30 mouse cellular contexts compared by ENCODE assay signal in the genomic region with DNA sequence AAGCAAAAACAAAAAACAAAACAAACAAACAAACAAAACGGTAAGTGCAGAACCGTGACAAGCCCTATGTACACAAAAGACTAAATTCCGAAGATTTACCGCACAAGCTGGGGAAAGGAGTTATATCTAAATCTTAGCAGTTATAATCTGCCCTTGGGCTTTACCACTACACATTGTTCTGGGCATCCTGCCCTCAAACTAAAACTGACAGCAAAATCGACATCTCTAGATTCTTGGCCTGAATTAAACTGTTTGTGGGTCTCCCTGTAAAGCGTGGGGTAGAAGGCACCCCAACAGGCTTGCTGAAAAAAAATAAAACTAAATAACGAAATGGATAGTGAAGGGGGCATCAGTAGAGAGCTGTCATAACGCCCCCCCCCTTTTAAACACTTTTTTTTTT. TPM values are rescaled to one million over a fixed set of nuclear protein-coding genes. Genes with fewer than 3 reads are reported as not detected.
A peak's percentile ranks its signal among the peaks of the same experiment; 100 is the strongest.
DNase-seq lines count a peak whose midpoint lies in the region; ATAC-seq lines count a peak whose summit lies in the region.
"Had no signal": no experiment of that assay in that cellular context is flagged by ENCODE, and none has a peak within 500 bp of the region (broad histone marks: within the 10 kb centered on the region; RNA-seq: fewer than 3 reads in every experiment).

No protein-coding gene starts in this region.

- no peak for ATAC-seq in hindbrain, embryonic 11.5 days (ENCODE audit: low FRiP score)
- ATAC-seq in hindbrain, embryonic 14.5 days (ENCODE audit: low FRiP score): no peak
- no peak for ATAC-seq in midbrain, embryonic 11.5 days (ENCODE audit: low FRiP score)
- ATAC-seq: hindbrain, postnatal 0 days; inflammation-experienced regulatory T-cells, adult 6 months; intestine, embryonic 16.5 days; Patski had no signal

- H3K9ac ChIP-seq in hindbrain, embryonic 11.5 days (ENCODE audit: low read depth, low read length): no peak overlapping the region
- no peak overlapping the region for H3K9ac ChIP-seq in hindbrain, embryonic 14.5 days
- no peak overlapping the region for H3K9ac ChIP-seq in midbrain, embryonic 11.5 days (ENCODE audit: low read length)
- H3K9ac ChIP-seq: embryonic facial prominence, embryonic 13.5 days; forebrain, embryonic 12.5 days; heart, embryonic 13.5 days; hindbrain, embryonic 13.5 days had no signal

- no peaks in the 10 kb centered on the region for H3K9me3 ChIP-seq in hindbrain, embryonic 11.5 days (ENCODE audit: control insufficient read depth, low read length)
- no peaks in the 10 kb centered on the region for H3K9me3 ChIP-seq in hindbrain, embryonic 14.5 days (ENCODE audit: control insufficient read depth, low read length)
- no peaks in the 10 kb centered on the region for H3K9me3 ChIP-seq in midbrain, embryonic 11.5 days (ENCODE audit: control insufficient read depth, low read length)
- H3K9me3 ChIP-seq in midbrain, embryonic 10.5 days (replicated peaks): no peaks in the 10 kb centered on the region
- H3K9me3 ChIP-seq: embryonic facial prominence, embryonic 10.5 days; embryonic facial prominence, embryonic 13.5 days; forebrain, embryonic 12.5 days; heart, embryonic 10.5 days; heart, embryonic 13.5 days; hindbrain, embryonic 13.5 days had no signal

- peaks cover 63% of the 10 kb centered on the region for H3K27me3 ChIP-seq in hindbrain, embryonic 11.5 days (ENCODE audit: control insufficient read depth, insufficient read depth, low read length)
- peaks cover 76% of the 10 kb centered on the region for H3K27me3 ChIP-seq in hindbrain, embryonic 14.5 days (ENCODE audit: control insufficient read depth, insufficient read depth, low read length)
- peaks cover 71% of the 10 kb centered on the region for H3K27me3 ChIP-seq in midbrain, embryonic 11.5 days (ENCODE audit: control insufficient read depth, insufficient read depth, low read length)
- H3K27me3 ChIP-seq in midbrain, embryonic 10.5 days (ENCODE audit: low read depth, poor library complexity, severe bottlenecking): peaks cover 78% of the 10 kb centered on the region

- 26% methylated on average over 8 of the region's 8 CpGs for WGBS in hindbrain, embryonic 11.5 days
- WGBS in hindbrain, embryonic 14.5 days: 24% methylated on average over 8 of the region's 8 CpGs
- WGBS in midbrain, embryonic 11.5 days: 22% methylated on average over 8 of the region's 8 CpGs
- WGBS in midbrain, embryonic 10.5 days: 17% methylated on average over 8 of the region's 8 CpGs

- no peak overlapping the region for H3K4me3 ChIP-seq in hindbrain, embryonic 11.5 days (ENCODE audit: low read depth, low read length)
- no peak overlapping the region for H3K4me3 ChIP-seq in hindbrain, embryonic 14.5 days (replicated peaks; ENCODE audit: low read length)
- no peak overlapping the region for H3K4me3 ChIP-seq in midbrain, embryonic 11.5 days (ENCODE audit: low read depth, low read length)
- no peak overlapping the region for H3K4me3 ChIP-seq in midbrain, embryonic 10.5 days
- H3K4me3 ChIP-seq: embryonic facial prominence, embryonic 13.5 days; erythroblast, embryonic 14.5 days; forebrain, embryonic 12.5 days; heart, adult 2 months; heart, embryonic 10.5 days; heart, embryonic 13.5 days; hindbrain, embryonic 13.5 days had no signal

- peak; percentile 45 for DNase-seq in hindbrain, embryonic 11.5 days (ENCODE audit: low spot score)
- no peak for DNase-seq in hindbrain, embryonic 14.5 days (ENCODE audit: low spot score)
- peak; percentile 92 for DNase-seq in midbrain, embryonic 11.5 days (ENCODE audit: low spot score, missing footprints)
- no peak for DNase-seq in midbrain, embryonic 10.5 days (ENCODE audit: low spot score)
- DNase-seq in 3T3-L1 (ENCODE audit: low read depth, low spot score): peak; percentile 17
- peak; percentile 18 for DNase-seq in NIH3T3 (ENCODE audit: low read depth)
- DNase-seq in cerebellum, adult 18-20 months: no peak
- DNase-seq: adrenal gland, postnatal 10 days; adrenal gland, postnatal 36 days; cerebellum, adult 11 months; cerebellum, adult 8-10 months; cerebellum, postnatal 36 days; embryo, embryonic 11 days; gastrocnemius, postnatal 10 days; gastrocnemius, postnatal 36 days; heart, adult 2 months; heart, postnatal 14 days had no signal

- no peak overlapping the region for H3K4me2 ChIP-seq in hindbrain, embryonic 11.5 days (replicated peaks; ENCODE audit: low read depth, low read length)
- H3K4me2 ChIP-seq in hindbrain, embryonic 14.5 days (replicated peaks): no peak overlapping the region
- H3K4me2 ChIP-seq in midbrain, embryonic 11.5 days: no peak overlapping the region
- H3K4me2 ChIP-seq: embryonic facial prominence, embryonic 13.5 days; forebrain, embryonic 12.5 days; heart, embryonic 13.5 days; hindbrain, embryonic 13.5 days had no signal

- H3K27ac ChIP-seq in hindbrain, embryonic 11.5 days (ENCODE audit: low read depth, low read length): no peak overlapping the region
- H3K27ac ChIP-seq in hindbrain, embryonic 14.5 days: no peak overlapping the region
- no peak overlapping the region for H3K27ac ChIP-seq in midbrain, embryonic 11.5 days (ENCODE audit: low read depth, low read length)
- no peak overlapping the region for H3K27ac ChIP-seq in midbrain, embryonic 10.5 days (replicated peaks)
- H3K27ac ChIP-seq: embryonic facial prominence, embryonic 10.5 days; embryonic facial prominence, embryonic 13.5 days; forebrain, embryonic 12.5 days; heart, adult 2 months; heart, embryonic 10.5 days; heart, embryonic 13.5 days; hindbrain, embryonic 13.5 days; hindbrain, postnatal 0 days had no signal

- no peaks in the 10 kb centered on the region for H3K36me3 ChIP-seq in hindbrain, embryonic 11.5 days (ENCODE audit: control insufficient read depth, insufficient read depth, low read length)
- H3K36me3 ChIP-seq in hindbrain, embryonic 14.5 days (replicated peaks; ENCODE audit: control insufficient read depth, insufficient read depth): no peaks in the 10 kb centered on the region
- no peaks in the 10 kb centered on the region for H3K36me3 ChIP-seq in midbrain, embryonic 11.5 days (ENCODE audit: control insufficient read depth, insufficient read depth, low read length)
- H3K36me3 ChIP-seq in midbrain, embryonic 10.5 days: no peaks in the 10 kb centered on the region
- H3K36me3 ChIP-seq: embryonic facial prominence, embryonic 10.5 days; embryonic facial prominence, embryonic 13.5 days; forebrain, embryonic 12.5 days; heart, embryonic 10.5 days; heart, embryonic 13.5 days; hindbrain, embryonic 13.5 days had no signal

- H3K4me1 ChIP-seq in hindbrain, embryonic 11.5 days (replicated peaks; ENCODE audit: control insufficient read depth, insufficient read depth, low read length): peaks cover 4% of the 10 kb centered on the region; the same call in 1 of the 2 replicates
- no peaks in the 10 kb centered on the region for H3K4me1 ChIP-seq in hindbrain, embryonic 14.5 days (replicated peaks; ENCODE audit: control insufficient read depth, insufficient read depth, low read length)
- peaks cover 7% of the 10 kb centered on the region for H3K4me1 ChIP-seq in midbrain, embryonic 11.5 days (ENCODE audit: control insufficient read depth, insufficient read depth, low read length)
- H3K4me1 ChIP-seq in midbrain, embryonic 10.5 days: peaks cover 24% of the 10 kb centered on the region

RNA-seq across cellular contexts. Expression of gene Six6, which starts 2.9 kb away (rescaled TPM):
- 0.09 TPM in 1 of 2 replicates, not detected in the other for polyA plus RNA-seq in hindbrain, embryonic 11.5 days (2014; fragmentation: Nextera tagmentation; extraction: Ambion mirVana)
- not detected in 2 replicates for polyA plus RNA-seq in hindbrain, embryonic 14.5 days (2014; fragmentation: Nextera tagmentation; extraction: Ambion mirVana)
- polyA plus RNA-seq in midbrain, embryonic 11.5 days (2014; fragmentation: Nextera tagmentation; extraction: Ambion mirVana): 0.03 TPM in 1 of 2 replicates, not detected in the other
- 0.66 and 1.8 TPM in 2 replicates for polyA plus RNA-seq in midbrain, embryonic 10.5 days (2016; fragmentation: Nextera tagmentation; extraction: Ambion mirVana)
- polyA plus RNA-seq: cortical plate, adult 2 months; embryonic facial prominence, embryonic 13.5 days; erythroblast, embryonic 14.5 days; heart, adult 2 months; heart, embryonic 10.5 days; heart, embryonic 13.5 days; heart, embryonic 16.5 days; hindbrain, embryonic 13.5 days; hindbrain, postnatal 0 days; inflammation-experienced regulatory T-cells, adult 6 months; intestine, embryonic 16.5 days; Patski had no signal

RNA-seq across cellular contexts. Expression of gene 4930447C04Rik, which starts 3.8 kb away (rescaled TPM):
- polyA plus RNA-seq in hindbrain, embryonic 11.5 days (2014; fragmentation: Nextera tagmentation; extraction: Ambion mirVana): 2.1 TPM in 2 replicates
- polyA plus RNA-seq in hindbrain, embryonic 14.5 days (2014; fragmentation: Nextera tagmentation; extraction: Ambion mirVana): 5.3 and 6.1 TPM in 2 replicates
- 1.3 and 2.6 TPM in 2 replicates for polyA plus RNA-seq in midbrain, embryonic 11.5 days (2014; fragmentation: Nextera tagmentation; extraction: Ambion mirVana)
- 1.8 and 2.3 TPM in 2 replicates for polyA plus RNA-seq in midbrain, embryonic 10.5 days (2016; fragmentation: Nextera tagmentation; extraction: Ambion mirVana)
- polyA plus RNA-seq: erythroblast, embryonic 14.5 days; heart, adult 2 months; inflammation-experienced regulatory T-cells, adult 6 months; Patski had no signal

Comparison
In these comparisons a context has a peak if more than half of its experiments do, and no peak if none do; other contexts are left out.
1. DNase-seq: peak in hindbrain, embryonic 11.5 days (single experiment), midbrain, embryonic 11.5 days (single experiment), 3T3-L1 (single experiment) and NIH3T3 (single experiment); none in hindbrain, embryonic 14.5 days (single experiment), midbrain, embryonic 10.5 days (single experiment) and cerebellum, adult 18-20 months (0 of 2).